Mouse (Mus musculus) frontal cortex, postnatal 25 days (tissue): ENCODE results near the gene Zpld1.

Experiments used
- DNase-seq, 2 experiments: peaks; one replicate each; pipeline ENCODE4 v3.0.0; 2022; ENCODE audit warnings: low spot score in 2 of 2

Zpld1 gene

GRCm38 (mm10) chr16:55297886-55298285 lies at the start of gene Zpld1:
Gene Zpld1, minus strand, starts transcription at chr16:55297986.
- DNase-seq: no peak

GRCm38 (mm10) chr16:55345644-55346043 lies 47.9 kb upstream of the Zpld1 start:
- no peak for DNase-seq

- DNase-seq: peak; percentile 22 to 41
Observed at GRCm38 (mm10) chr16:55321542-55322514, 24.0 kb upstream of the Zpld1 start.

GRCm38 (mm10) chr16:55316996-55317395 lies 19.2 kb upstream of the Zpld1 start:
- no peak for DNase-seq

GRCm38 (mm10) chr16:55312106-55312505 lies 14.3 kb upstream of the Zpld1 start:
- no peak for DNase-seq

GRCm38 (mm10) chr16:55282696-55283095 lies 15.1 kb downstream of the Zpld1 start:
- DNase-seq: no peak

GRCm38 (mm10) chr16:55277447-55277846 lies 20.3 kb downstream of the Zpld1 start:
- DNase-seq: no peak

GRCm38 (mm10) chr16:55265281-55265680 lies 32.5 kb downstream of the Zpld1 start:
- no peak for DNase-seq

- DNase-seq: no peak
Observed at GRCm38 (mm10) chr16:55260862-55261574, 36.8 kb downstream of the Zpld1 start.

- peak in 1 of 2 experiments; percentile 10 for DNase-seq
Observed at GRCm38 (mm10) chr16:55259719-55260118, 38.1 kb downstream of the Zpld1 start.

GRCm38 (mm10) chr16:55240996-55241395 lies 56.8 kb downstream of the Zpld1 start:
- no peak for DNase-seq

- DNase-seq: no peak
Observed at GRCm38 (mm10) chr16:55228995-55229622, 68.7 kb downstream of the Zpld1 start.

GRCm38 (mm10) chr16:55203945-55204344 lies 93.8 kb downstream of the Zpld1 start:
- no peak for DNase-seq

- DNase-seq: no peak
Observed at GRCm38 (mm10) chr16:55190397-55190796, 107.4 kb downstream of the Zpld1 start.

- DNase-seq: no peak
Observed at GRCm38 (mm10) chr16:55185370-55185769, 112.4 kb downstream of the Zpld1 start.
